Mouse (Mus musculus) urinary bladder, adult 18-20 months (tissue): ENCODE data around the gene Zdhhc19.

Experiments used
- DNase-seq, 2 experiments: peaks; one replicate each; pipeline ENCODE4 v3.0.0; 2022; ENCODE audit warnings: low spot score in 2 of 2, mixed read lengths in 2 of 2

Zdhhc19 gene

GRCm38 (mm10) chr16:32550487-32550886 lies 54.4 kb downstream of the Zdhhc19 start:
- no peak for DNase-seq

DNA sequence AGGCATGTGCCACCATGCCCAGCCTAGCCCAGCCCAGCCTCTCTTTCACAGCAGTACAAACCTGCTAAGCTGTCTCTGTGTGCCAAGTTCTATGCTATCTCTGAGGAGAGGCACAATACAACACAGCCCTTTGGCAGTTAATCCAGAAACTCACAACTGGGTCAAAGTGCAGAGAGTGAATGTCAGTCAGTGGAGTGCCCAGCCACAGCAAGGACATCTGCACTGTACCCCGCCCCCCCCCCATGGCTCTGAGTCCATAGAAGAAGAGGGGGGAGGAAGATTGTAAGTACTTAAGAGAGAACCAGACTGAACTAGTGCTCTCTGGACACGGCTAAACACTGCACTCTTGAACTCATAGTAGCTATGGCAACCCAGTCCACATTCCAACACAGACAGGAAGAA lies 55.3 kb downstream of the Zdhhc19 start:
- peak in 1 of 2 experiments; percentile 8 for DNase-seq

DNA sequence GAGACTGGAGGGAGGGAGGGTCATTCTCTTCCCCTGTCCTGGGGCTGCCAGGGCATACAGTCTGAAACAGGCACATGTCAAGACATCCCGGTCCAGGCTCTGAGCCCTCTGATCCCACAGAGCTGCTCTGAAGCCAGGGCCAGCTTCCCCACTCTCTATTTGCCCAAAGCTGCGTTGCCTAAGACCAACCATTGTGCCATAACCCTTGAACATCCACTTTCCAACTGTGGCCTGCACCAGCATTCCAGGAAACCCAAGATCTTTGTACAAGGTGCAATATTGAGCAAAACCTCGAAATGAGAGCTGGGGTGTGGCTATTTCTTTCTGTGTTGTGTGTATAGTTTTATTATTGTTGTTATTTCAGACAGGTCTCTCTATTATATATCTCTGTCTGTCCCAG lies 59.5 kb downstream of the Zdhhc19 start:
- no peak for DNase-seq

GRCm38 (mm10) chr16:32559493-32559892 lies 63.4 kb downstream of the Zdhhc19 start:
- no peak for DNase-seq

DNA sequence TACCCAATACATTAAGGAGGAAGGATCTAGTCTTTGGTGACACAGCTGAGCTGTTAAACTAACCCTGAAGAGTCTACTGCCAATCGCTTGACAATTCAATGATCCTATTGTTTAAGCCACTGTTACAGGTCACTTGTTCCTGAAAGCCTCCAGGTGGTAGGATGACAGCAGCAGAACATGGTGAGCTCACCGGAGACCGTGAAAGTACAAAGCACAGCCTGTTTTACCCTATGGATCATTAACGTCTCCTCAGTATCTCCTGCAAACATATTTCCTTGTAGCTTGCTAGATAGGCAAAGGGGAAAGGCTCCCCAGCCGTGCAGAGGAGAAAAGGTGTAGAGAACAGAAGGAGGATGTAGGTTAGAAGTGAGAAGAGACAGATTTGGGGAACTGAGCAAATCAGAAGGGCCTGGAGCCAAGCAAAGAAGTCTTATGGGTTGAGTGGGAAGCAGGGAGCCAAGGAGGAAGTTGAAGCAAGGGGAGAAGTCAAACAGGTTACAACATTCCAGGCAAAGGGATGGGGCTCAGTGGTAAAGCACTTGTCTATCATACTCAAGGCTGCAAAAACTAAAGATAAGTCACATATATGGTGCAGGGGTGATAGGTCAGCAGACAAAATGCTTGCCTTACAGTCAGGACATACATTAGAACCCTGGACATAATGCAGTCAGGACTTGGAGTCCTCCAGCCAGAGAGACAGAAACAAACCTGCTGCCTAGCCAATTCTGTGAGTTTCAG lies 67.2 kb downstream of the Zdhhc19 start:
- DNase-seq = no peak

- DNase-seq = no peak
Observed at GRCm38 (mm10) chr16:32567282-32567681, 71.2 kb downstream of the Zdhhc19 start.

GRCm38 (mm10) chr16:32568401-32568800 lies 72.3 kb downstream of the Zdhhc19 start:
- no peak for DNase-seq

DNA sequence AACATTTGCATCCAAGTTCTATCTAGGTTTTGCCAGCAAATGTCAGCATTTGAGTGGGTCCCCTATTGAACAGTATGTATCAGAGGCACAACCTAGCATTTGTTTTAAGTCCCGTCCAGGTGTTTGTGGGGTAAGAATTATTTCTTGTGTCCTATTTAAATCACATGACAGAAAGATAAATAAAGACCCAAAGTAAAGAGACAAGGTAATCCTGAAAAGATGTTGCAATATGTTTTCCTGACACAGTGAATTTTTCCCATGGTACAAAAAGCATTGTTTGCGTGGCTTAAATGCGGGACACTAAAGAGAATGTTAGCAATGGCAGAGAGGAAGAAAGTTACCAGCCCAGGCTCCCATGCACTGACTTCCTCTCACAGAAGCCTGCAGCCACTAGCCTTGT lies 74.0 kb downstream of the Zdhhc19 start:
- DNase-seq = no peak

DNA sequence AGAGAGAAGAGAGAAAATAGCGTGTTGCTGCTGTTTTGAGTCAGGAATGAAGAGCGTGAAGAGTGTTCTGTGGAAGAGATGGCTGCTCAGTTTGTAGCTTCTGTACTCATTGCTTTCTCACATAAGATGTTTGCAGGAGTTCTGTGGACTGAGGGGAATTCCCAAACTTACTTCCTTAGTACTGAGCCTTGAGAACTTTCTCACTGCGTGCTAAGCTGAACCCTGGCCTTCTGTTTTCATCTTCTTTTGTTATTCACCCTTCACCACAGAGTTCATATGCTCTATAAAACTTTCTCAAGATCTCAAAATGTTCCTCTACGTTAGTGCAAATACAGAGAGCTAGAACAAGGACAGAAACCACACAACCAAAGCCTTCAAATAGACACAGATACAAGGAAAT lies 76.5 kb downstream of the Zdhhc19 start:
- no peak for DNase-seq

DNA sequence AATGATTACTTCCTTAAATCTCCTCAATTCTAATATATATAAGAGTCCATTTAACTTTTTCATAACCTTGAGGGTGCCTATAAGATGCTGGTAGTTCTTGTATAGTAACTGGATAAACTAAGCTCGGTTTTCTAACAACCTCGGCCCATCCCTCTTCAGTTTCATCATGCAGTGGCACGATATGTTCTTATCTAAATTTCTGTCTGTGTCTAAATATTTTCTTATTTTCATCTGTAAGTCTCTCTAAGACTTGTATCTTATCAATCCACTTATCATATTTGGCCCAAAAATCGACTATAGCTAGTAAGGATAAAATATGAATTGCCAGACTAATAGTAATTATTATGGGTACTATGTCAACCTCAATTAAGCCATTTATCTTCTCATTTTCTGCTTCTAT lies 90.4 kb downstream of the Zdhhc19 start:
- DNase-seq = no peak

GRCm38 (mm10) chr16:32588568-32588967 lies 92.5 kb downstream of the Zdhhc19 start:
- DNase-seq = no peak

DNA sequence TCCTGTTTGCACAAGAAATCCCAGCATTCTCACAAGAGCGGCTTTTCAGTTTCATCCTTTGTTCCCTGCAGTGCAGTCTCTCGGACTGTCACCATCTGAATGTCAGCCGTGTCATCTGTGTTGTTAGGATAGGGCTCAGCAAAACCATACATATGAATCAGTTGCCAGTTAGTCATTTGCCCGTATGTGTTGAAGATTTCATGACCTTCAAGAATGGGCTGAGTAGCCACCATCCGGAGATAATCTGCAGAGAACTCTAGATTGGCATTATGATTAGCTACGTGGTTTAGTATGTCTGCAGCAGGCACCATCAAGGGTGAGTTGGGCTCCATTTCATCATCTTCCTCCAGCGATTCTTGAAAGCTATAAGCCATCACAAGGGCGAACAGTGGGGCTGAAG lies 95.5 kb downstream of the Zdhhc19 start:
- DNase-seq = no peak

- no peak for DNase-seq
Observed at GRCm38 (mm10) chr16:32593283-32593805, 97.3 kb downstream of the Zdhhc19 start.

GRCm38 (mm10) chr16:32593916-32594315 lies 97.9 kb downstream of the Zdhhc19 start:
- no peak for DNase-seq

DNA sequence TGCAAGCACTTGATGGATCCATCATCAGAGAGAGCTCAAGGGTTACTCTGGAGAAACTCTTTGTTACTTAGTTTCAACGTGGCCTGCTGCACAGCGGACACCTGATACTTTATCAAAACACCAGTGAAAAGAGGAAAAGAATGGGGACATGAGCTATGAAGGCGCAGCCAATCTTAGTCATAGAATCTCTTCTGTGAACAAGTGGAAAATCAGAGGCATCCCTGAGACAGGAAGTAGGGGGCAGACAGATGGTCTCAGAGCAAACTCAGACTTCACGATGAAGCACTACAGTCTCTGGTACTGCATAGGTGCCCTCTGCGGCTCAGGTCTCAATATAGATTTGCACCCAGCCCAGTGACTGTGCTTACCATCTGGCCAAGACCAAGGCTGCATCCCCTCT lies 98.6 kb downstream of the Zdhhc19 start:
- no peak for DNase-seq

DNA sequence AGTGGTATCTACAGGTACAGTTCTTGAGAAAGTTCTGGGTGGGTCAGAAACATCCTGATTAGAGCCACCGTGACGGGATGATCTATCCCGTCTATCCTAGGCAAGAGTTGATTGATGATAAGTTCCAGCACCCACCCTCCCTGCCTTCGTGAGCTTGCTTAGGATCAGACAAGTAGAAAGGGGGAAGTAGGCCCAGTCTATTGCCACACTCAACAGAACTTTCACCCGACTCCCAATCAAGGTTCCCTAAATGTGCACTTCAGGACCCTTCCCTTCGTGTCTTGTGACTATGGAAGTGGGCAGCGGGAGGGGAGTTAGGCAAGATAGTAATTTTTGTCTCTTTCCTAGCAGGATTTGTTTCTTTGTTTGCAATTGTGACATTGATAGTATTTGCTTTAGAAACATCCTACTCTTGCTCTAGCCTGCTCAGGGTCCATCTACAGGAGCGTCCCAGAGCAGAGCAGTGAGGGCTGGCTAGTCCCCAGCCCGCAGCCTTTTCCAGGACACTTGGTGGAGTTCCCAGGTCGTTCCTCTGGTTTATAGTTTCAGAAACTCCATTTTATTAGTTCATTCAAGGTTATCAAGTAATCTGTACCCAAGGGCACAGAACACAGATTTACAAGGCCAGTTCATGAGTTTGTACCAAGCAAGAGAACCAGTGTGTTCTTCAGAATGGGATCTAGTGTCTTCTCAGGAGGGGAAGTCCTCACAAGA lies 99.2 kb downstream of the Zdhhc19 start:
- no peak for DNase-seq

DNA sequence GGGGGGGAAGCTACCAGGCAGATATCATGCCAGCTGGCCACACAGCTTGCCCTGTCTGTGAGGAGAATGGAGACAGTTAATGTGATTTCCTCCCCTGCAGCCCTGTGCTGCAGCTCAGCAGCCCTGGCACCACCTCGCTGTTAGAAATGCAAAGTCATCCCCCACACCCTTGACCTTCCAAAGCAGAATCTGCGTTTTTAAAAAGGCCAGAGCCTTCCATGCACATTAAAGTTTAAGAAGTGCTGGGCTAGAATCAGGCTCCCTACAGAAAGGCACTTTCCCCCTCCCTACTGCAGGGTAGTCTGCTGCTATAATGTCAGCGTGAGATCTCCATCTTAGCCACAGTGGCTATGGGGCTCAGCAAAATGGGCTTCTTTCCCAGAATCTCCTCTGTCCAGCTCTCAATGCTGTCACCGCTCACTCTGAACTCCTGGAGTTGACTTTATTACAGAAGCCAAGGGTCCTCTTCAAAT lies 101.9 kb downstream of the Zdhhc19 start:
- no peak for DNase-seq

GRCm38 (mm10) chr16:32599151-32599550 lies 103.1 kb downstream of the Zdhhc19 start:
- no peak for DNase-seq

DNA sequence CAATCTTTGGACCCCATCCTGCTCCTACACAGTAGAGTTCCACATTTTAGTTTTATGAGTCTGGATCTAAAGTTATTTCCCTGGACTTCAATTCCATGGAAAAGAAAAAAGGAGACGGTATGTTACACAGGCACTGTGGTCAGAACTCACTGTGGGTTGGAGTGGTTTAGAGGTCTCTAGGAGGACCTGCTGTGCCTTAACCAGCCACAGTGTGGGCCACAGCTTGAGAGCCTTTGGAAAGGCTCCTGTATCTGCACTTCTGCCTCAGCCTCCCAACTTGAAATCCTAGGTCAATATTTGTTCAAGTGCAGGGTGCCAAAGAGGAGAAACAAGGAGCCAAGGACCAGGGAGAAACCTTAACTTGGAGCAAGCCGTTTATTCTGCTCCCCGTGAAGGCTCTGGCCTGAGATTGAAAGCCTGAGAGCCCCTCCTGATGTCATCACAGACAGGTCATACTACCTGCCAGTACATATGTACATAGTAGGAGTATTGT lies 106.2 kb downstream of the Zdhhc19 start:
- DNase-seq = no peak

- no peak for DNase-seq
Observed at GRCm38 (mm10) chr16:32607562-32608343, 111.7 kb downstream of the Zdhhc19 start.

DNA sequence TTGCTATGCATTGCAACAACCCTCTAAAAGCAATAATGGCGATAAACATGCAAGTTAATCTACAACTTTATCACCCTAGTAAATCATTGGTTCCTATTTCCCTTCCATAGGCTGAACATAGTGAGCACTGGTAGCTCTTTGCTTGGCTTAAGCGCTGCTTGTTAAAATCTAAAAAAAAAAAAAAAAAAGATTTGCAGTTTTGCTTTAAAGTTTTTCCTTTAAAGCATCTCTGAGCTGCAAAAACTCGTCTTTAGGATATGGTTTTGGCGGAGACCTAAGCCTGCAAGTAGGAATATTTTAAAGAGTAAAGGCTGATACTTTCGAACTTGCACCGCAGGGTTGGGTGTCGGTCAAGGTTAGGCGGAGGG lies 112.3 kb downstream of the Zdhhc19 start:
- no peak for DNase-seq
